Mouse (Mus musculus) stomach, postnatal 0 days (tissue): ENCODE data around the gene Ugt1a2. TPM values are rescaled to one million over a fixed set of nuclear protein-coding genes. Genes with fewer than 3 reads are reported as not detected.
A peak's percentile ranks its signal among the peaks of the same experiment; 100 is the strongest.

Source experiments
- ATAC-seq: fragments of 200-750 bp; cut with Nextera tagmentation; 2 replicates; pipeline ENCODE4 v1.8.0; 2017; ENCODE audit not compliant: low FRiP score, low TSS enrichment
- DNase-seq: peaks from one replicate; pipeline ENCODE4 v3.0.0-alpha.2; 2016; ENCODE audit warnings: low spot score
- H3K27ac ChIP-seq: fragments of 300-500 bp; sonication (generic); replicated peaks from 2 replicates; pipeline ENCODE4 v1.5.1; 2014; ENCODE audit warnings: mild to moderate bottlenecking, control low read depth
- H3K27me3 ChIP-seq: fragments of 300-500 bp; sonication (generic); 2 replicates; pipeline ENCODE4 v1.6.1; 2014; ENCODE audit warnings: low read length; ENCODE audit not compliant: control insufficient read depth, insufficient read depth
- H3K36me3 ChIP-seq: fragments of 300-500 bp; sonication (generic); 2 replicates; pipeline ENCODE4 v1.6.1; 2014; ENCODE audit warnings: low read length, mixed read lengths; ENCODE audit not compliant: control insufficient read depth, insufficient read depth
- H3K4me1 ChIP-seq: fragments of 300-500 bp; sonication (generic); replicated peaks from 2 replicates; pipeline ENCODE4 v1.6.1; 2014; ENCODE audit warnings: antibody characterized with exemption; ENCODE audit not compliant: control insufficient read depth, insufficient read depth
- H3K4me2 ChIP-seq: fragments of 300-500 bp; sonication (generic); replicated peaks from 2 replicates; pipeline ENCODE4 v1.6.1; 2014; ENCODE audit warnings: low read depth, mild to moderate bottlenecking, control low read depth, moderate library complexity
- H3K4me3 ChIP-seq: fragments of 300-500 bp; sonication (generic); 2 replicates; pipeline ENCODE4 v1.5.1; 2014; ENCODE audit warnings: low read depth, low read length, control low read depth
- H3K9ac ChIP-seq: fragments of 300-500 bp; sonication (generic); 2 replicates; pipeline ENCODE4 v1.6.1; 2014; ENCODE audit warnings: mild to moderate bottlenecking, low read length, control low read depth, mixed read lengths
- H3K9me3 ChIP-seq: fragments of 300-500 bp; sonication (generic); 2 replicates; pipeline ENCODE4 v1.6.1; 2016; ENCODE audit warnings: low read length; ENCODE audit not compliant: control insufficient read depth
- CTCF ChIP-seq: IDR thresholded peaks from 2 replicates; pipeline ENCODE4 v1.5.1; 2016; ENCODE audit warnings: antibody characterized with exemption, low read depth, mild to moderate bottlenecking, moderate library complexity
- EP300 ChIP-seq: optimal IDR thresholded peaks from 2 replicates; pipeline ENCODE3; 2016; ENCODE audit warnings: antibody characterized with exemption
- WGBS: fragments of 180-500 bp; shearing (Covaris S2); extraction: QIAGEN DNeasy Blood & Tissue Kit; methylation state at CpG from one replicate; pipeline ENCODE4 v1.1.7; 2014; 5-methylcytosine and 5-hydroxymethylcytosine counted together
- polyA plus RNA-seq: library from polyadenylated mRNA; unstranded; fragments of >200 nt; fragmentation: Nextera tagmentation; extraction: Ambion mirVana; gene quantifications from 2 replicates; pipeline ENCODE4 v1.2.1, GENCODE M21; 2015

The Ugt1a2 gene
- polyA plus RNA-seq, 1 experiment from 2014 or later, result not detected

DNA sequence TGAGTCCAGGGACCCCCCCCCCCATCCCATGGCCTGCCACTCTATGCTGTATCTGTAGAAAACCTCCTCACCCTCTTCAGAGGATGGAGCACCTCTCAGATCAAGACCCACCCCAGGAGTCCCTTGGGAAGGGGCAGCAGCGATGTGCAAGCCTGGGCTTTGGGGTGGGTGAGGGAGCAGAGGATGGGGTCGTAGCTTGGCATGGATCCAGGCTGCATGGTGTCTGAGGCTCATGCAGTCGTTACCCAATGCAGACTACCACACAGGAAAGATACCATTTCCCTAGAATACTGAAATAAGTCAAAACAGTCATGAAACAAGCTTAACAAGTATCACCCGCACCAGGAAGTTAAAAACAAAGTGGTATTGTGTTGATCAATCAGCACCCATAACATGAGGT is 48.3 kb downstream of the Ugt1a2 start:
- no peak overlapping the region for H3K9ac ChIP-seq
- no peaks in the 10 kb centered on the region for H3K27me3 ChIP-seq
- no peak overlapping the region for H3K4me2 ChIP-seq
- TF ChIP-seq CTCF (no peak), EP300 (no peak)
- H3K27ac ChIP-seq, result no peak overlapping the region
- no peak overlapping the region for H3K4me3 ChIP-seq
- ATAC-seq (no peak), DNase-seq (no peak)
- WGBS, result 65% methylated on average over 4 of the region's 4 CpGs
- H3K36me3 ChIP-seq, result no peaks in the 10 kb centered on the region
- H3K4me1 ChIP-seq, result no peaks in the 10 kb centered on the region
- peaks cover 40% of the 10 kb centered on the region for H3K9me3 ChIP-seq

DNA sequence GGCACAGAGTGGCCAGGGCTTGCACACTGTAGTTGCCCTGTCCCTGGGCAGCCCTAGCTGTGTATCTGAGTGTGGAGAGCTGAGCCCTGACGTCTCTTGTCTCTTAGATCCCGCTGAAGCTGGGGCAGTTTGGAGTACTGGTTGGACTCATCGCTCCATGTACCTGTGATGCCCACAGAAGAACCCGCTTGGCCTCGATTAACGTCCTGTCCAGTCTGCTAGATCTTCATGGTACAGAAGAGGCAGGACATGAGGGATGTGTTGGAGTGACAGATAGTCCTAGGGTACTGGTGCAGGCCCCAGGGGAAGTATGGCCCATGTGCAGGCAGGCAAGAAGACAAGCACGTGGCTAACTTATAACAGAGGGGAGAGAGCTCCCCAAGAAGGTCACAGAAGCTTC is 49.2 kb downstream of the Ugt1a2 start:
- no peak overlapping the region for H3K4me2 ChIP-seq
- H3K9me3 ChIP-seq, result peaks cover 39% of the 10 kb centered on the region
- no peak overlapping the region for H3K4me3 ChIP-seq
- no peak for DNase-seq
- H3K4me1 ChIP-seq, result no peaks in the 10 kb centered on the region
- WGBS, result 77% methylated on average over 7 of the region's 7 CpGs
- no peaks in the 10 kb centered on the region for H3K27me3 ChIP-seq
- no peak for TF ChIP-seq EP300
- no peak for TF ChIP-seq CTCF
- H3K27ac ChIP-seq, result no peak overlapping the region
- no peak overlapping the region for H3K9ac ChIP-seq
- ATAC-seq, result no peak
- H3K36me3 ChIP-seq, result no peaks in the 10 kb centered on the region

DNA sequence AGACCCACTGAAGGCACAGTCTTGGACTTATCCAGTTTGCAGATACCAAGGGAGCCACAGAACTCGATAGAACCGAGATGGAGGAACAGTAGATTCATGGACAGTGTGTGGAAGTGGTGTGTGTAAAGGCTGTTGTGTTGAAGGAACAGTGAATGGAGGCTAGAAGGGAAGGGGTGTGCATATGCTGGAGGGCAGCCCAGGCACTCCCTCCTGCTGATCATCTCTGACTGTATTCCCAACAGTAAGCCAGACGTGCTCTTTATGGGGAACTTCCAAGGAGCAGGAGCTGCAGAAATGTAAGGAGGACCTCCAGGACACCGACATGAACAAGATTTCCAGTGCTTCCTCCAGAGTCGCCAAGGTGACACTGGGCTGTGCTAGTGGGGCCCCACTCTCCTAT is 49.6 kb downstream of the Ugt1a2 start:
- TF ChIP-seq EP300 (no peak), CTCF (no peak)

DNA sequence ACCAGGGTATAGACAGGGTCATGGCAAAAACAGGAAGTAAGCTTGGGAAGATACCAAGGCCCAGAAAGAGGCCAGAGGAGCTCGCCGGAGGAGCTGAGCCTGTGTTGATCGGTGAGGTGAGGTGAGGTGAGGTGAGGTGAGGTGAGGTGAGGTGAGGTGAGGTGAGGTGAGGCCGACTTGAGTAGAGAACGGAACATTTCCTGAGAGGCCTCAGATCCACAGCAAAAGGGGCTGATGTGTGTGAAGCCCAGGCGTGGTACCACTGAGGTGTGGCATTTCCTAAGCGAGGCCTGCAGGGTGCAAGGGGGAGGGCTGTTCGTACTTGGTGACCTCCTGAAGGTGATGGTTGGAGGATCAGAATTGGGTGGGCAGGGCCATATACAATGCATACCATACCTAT is 52.7 kb downstream of the Ugt1a2 start:
- Histone ChIP-seq H3K9me3 (peaks cover 47% of the 10 kb centered on the region), H3K27ac (no peak overlapping the region), H3K9ac (no peak overlapping the region), H3K4me2 (no peak overlapping the region), H3K36me3 (no peaks in the 10 kb centered on the region), H3K4me1 (0 out of 2 replicates have a peak, but pooled peaks cover 2% of the 10 kb centered on the region), H3K4me3 (no peak overlapping the region), H3K27me3 (no peaks in the 10 kb centered on the region)
- DNase-seq, result no peak
- TF ChIP-seq CTCF (no peak), EP300 (no peak)
- no peak for ATAC-seq
- 69% methylated on average over 8 of the region's 8 CpGs for WGBS

More for the DNA sequence above, 49.6 kb downstream of the Ugt1a2 start:
- ATAC-seq (no peak), DNase-seq (no peak)
- no peak overlapping the region for H3K9ac ChIP-seq
- H3K27ac ChIP-seq, result no peak overlapping the region
- H3K27me3 ChIP-seq, result no peaks in the 10 kb centered on the region
- H3K9me3 ChIP-seq, result peaks cover 40% of the 10 kb centered on the region
- H3K4me3 ChIP-seq, result no peak overlapping the region
- H3K4me1 ChIP-seq, result no peaks in the 10 kb centered on the region
- no peaks in the 10 kb centered on the region for H3K36me3 ChIP-seq
- H3K4me2 ChIP-seq, result no peak overlapping the region
- WGBS, result 77% methylated on average over 5 of the region's 5 CpGs

GRCm38 (mm10) chr1:88253540-88253939 is 53.1 kb downstream of the Ugt1a2 start:
- H3K27me3 ChIP-seq, result no peaks in the 10 kb centered on the region
- H3K4me3 ChIP-seq, result no peak overlapping the region
- no peaks in the 10 kb centered on the region for H3K36me3 ChIP-seq
- H3K4me1 ChIP-seq, result 0 out of 2 replicates have a peak, but pooled peaks cover 2% of the 10 kb centered on the region
- no peak for ATAC-seq
- TF ChIP-seq EP300 (no peak), CTCF (no peak)
- no peak overlapping the region for H3K27ac ChIP-seq
- 70% methylated on average over 6 of the region's 6 CpGs for WGBS
- H3K9ac ChIP-seq, result no peak overlapping the region
- no peak overlapping the region for H3K4me2 ChIP-seq
- peaks cover 47% of the 10 kb centered on the region for H3K9me3 ChIP-seq
- no peak for DNase-seq

- ATAC-seq, result peak; percentile 3; the same call in 1 of the 2 replicates
- H3K4me2 ChIP-seq, result no peak overlapping the region
Measured at GRCm38 (mm10) chr1:88254793-88255465, 54.5 kb downstream of the Ugt1a2 start.

More at GRCm38 (mm10) chr1:88254793-88255465, 54.5 kb downstream of the Ugt1a2 start:
- Histone ChIP-seq H3K27ac (no peak overlapping the region), H3K9ac (0 out of 2 replicates have a peak overlapping the region, but pooled peaks have one; percentile 2), H3K36me3 (peaks cover 5% of the 10 kb centered on the region), H3K4me1 (peaks cover 7% of the 10 kb centered on the region; the same call in 1 of the 2 replicates), H3K9me3 (peaks cover 34% of the 10 kb centered on the region), H3K27me3 (no peaks in the 10 kb centered on the region), H3K4me3 (no peak overlapping the region)
- WGBS, result 86% methylated on average over 12 of the region's 12 CpGs
- TF ChIP-seq CTCF (no peak), EP300 (no peak)
- DNase-seq, result no peak
